Mouse (Mus musculus): ENCODE data around the gene Pik3ap1. TPM values are rescaled to one million over a fixed set of nuclear protein-coding genes. Genes with fewer than 3 reads are reported as not detected.

Pik3ap1 gene
- polyA plus RNA-seq, 1 experiment from 2014 or later, result 1.6 TPM

- H3K4me3 ChIP-seq (ENCODE audit: low read depth, low read length), result no peak overlapping the region
- H3K9ac ChIP-seq (ENCODE audit: low read length), result no peak overlapping the region
- no peak for TF ChIP-seq CTCF (IDR thresholded peaks at IDR 0.05; ENCODE audit: low read depth)
- TF ChIP-seq EP300 (optimal IDR thresholded peaks at IDR 0.05), result no peak
- H3K9me3 ChIP-seq (ENCODE audit: control insufficient read depth, low read length), result no peaks in the 10 kb centered on the region
- no peaks in the 10 kb centered on the region for H3K4me1 ChIP-seq (replicated peaks; ENCODE audit: control insufficient read depth, insufficient read depth)
- ATAC-seq (ENCODE audit: low FRiP score, low TSS enrichment), result no peak
- H3K27ac ChIP-seq (replicated peaks), result no peak overlapping the region
- no peaks in the 10 kb centered on the region for H3K36me3 ChIP-seq (ENCODE audit: control insufficient read depth, insufficient read depth, low read length)
- H3K4me2 ChIP-seq (replicated peaks; ENCODE audit: low read depth), result no peak overlapping the region
- 89% methylated on average over 12 of the region's 12 CpGs for WGBS
- no peak for DNase-seq (ENCODE audit: low spot score)
- H3K27me3 ChIP-seq (ENCODE audit: control insufficient read depth, insufficient read depth, low read length), result no peaks in the 10 kb centered on the region
Observed at GRCm38 (mm10) chr19:41332228-41332627, 52.7 kb downstream of the Pik3ap1 start.

GRCm38 (mm10) chr19:41330401-41330800 lies 54.5 kb downstream of the Pik3ap1 start:
- Histone ChIP-seq H3K9ac (ENCODE audit: low read length) (no peak overlapping the region), H3K36me3 (ENCODE audit: control insufficient read depth, insufficient read depth, low read length) (no peaks in the 10 kb centered on the region), H3K4me3 (ENCODE audit: low read depth, low read length) (no peak overlapping the region), H3K27ac (replicated peaks) (no peak overlapping the region), H3K27me3 (ENCODE audit: control insufficient read depth, insufficient read depth, low read length) (no peaks in the 10 kb centered on the region), H3K4me1 (replicated peaks; ENCODE audit: control insufficient read depth, insufficient read depth) (no peaks in the 10 kb centered on the region), H3K9me3 (ENCODE audit: control insufficient read depth, low read length) (no peaks in the 10 kb centered on the region), H3K4me2 (replicated peaks; ENCODE audit: low read depth) (no peak overlapping the region)
- ATAC-seq (ENCODE audit: low FRiP score, low TSS enrichment) (no peak), DNase-seq (ENCODE audit: low spot score) (no peak)
- no peak for TF ChIP-seq CTCF (IDR thresholded peaks at IDR 0.05; ENCODE audit: low read depth)
- TF ChIP-seq EP300 (optimal IDR thresholded peaks at IDR 0.05), result no peak
- 84% methylated on average over 7 of the region's 7 CpGs for WGBS

GRCm38 (mm10) chr19:41329961-41330360 lies 54.9 kb downstream of the Pik3ap1 start:
- H3K27me3 ChIP-seq (ENCODE audit: control insufficient read depth, insufficient read depth, low read length), result no peaks in the 10 kb centered on the region
- no peak overlapping the region for H3K9ac ChIP-seq (ENCODE audit: low read length)
- no peaks in the 10 kb centered on the region for H3K36me3 ChIP-seq (ENCODE audit: control insufficient read depth, insufficient read depth, low read length)
- H3K9me3 ChIP-seq (ENCODE audit: control insufficient read depth, low read length), result no peaks in the 10 kb centered on the region
- no peak overlapping the region for H3K4me2 ChIP-seq (replicated peaks; ENCODE audit: low read depth)
- no peak for TF ChIP-seq CTCF (IDR thresholded peaks at IDR 0.05; ENCODE audit: low read depth)
- no peak for TF ChIP-seq EP300 (optimal IDR thresholded peaks at IDR 0.05)
- no peak overlapping the region for H3K4me3 ChIP-seq (ENCODE audit: low read depth, low read length)
- H3K27ac ChIP-seq (replicated peaks), result no peak overlapping the region
- DNase-seq (ENCODE audit: low spot score) (no peak), ATAC-seq (ENCODE audit: low FRiP score, low TSS enrichment) (no peak)
- no peaks in the 10 kb centered on the region for H3K4me1 ChIP-seq (replicated peaks; ENCODE audit: control insufficient read depth, insufficient read depth)
- 93% methylated on average over 7 of the region's 7 CpGs for WGBS

GRCm38 (mm10) chr19:41328743-41329142 lies 56.2 kb downstream of the Pik3ap1 start:
- Histone ChIP-seq H3K4me1 (replicated peaks; ENCODE audit: control insufficient read depth, insufficient read depth) (no peaks in the 10 kb centered on the region), H3K4me3 (ENCODE audit: low read depth, low read length) (no peak overlapping the region), H3K4me2 (replicated peaks; ENCODE audit: low read depth) (no peak overlapping the region), H3K9ac (ENCODE audit: low read length) (no peak overlapping the region), H3K27me3 (ENCODE audit: control insufficient read depth, insufficient read depth, low read length) (no peaks in the 10 kb centered on the region), H3K27ac (replicated peaks) (no peak overlapping the region), H3K9me3 (ENCODE audit: control insufficient read depth, low read length) (no peaks in the 10 kb centered on the region), H3K36me3 (ENCODE audit: control insufficient read depth, insufficient read depth, low read length) (no peaks in the 10 kb centered on the region)
- TF ChIP-seq EP300 (optimal IDR thresholded peaks at IDR 0.05) (no peak), CTCF (IDR thresholded peaks at IDR 0.05; ENCODE audit: low read depth) (no peak)
- no peak for ATAC-seq (ENCODE audit: low FRiP score, low TSS enrichment)
- WGBS, result 75% methylated on average over 9 of the region's 9 CpGs
- no peak for DNase-seq (ENCODE audit: low spot score)

- Histone ChIP-seq H3K4me3 (ENCODE audit: low read depth, low read length) (no peak overlapping the region), H3K27me3 (ENCODE audit: control insufficient read depth, insufficient read depth, low read length) (no peaks in the 10 kb centered on the region), H3K9me3 (ENCODE audit: control insufficient read depth, low read length) (no peaks in the 10 kb centered on the region), H3K9ac (ENCODE audit: low read length) (no peak overlapping the region), H3K27ac (replicated peaks) (no peak overlapping the region), H3K4me1 (replicated peaks; ENCODE audit: control insufficient read depth, insufficient read depth) (no peaks in the 10 kb centered on the region), H3K36me3 (ENCODE audit: control insufficient read depth, insufficient read depth, low read length) (no peaks in the 10 kb centered on the region), H3K4me2 (replicated peaks; ENCODE audit: low read depth) (no peak overlapping the region)
- TF ChIP-seq EP300 (optimal IDR thresholded peaks at IDR 0.05), result no peak
- no peak for TF ChIP-seq CTCF (IDR thresholded peaks at IDR 0.05; ENCODE audit: low read depth)
- ATAC-seq (ENCODE audit: low FRiP score, low TSS enrichment), result no peak
- DNase-seq (ENCODE audit: low spot score), result no peak
Observed at GRCm38 (mm10) chr19:41323813-41324212, 61.1 kb downstream of the Pik3ap1 start.

- WGBS, result 62% methylated on average over 4 of the region's 4 CpGs
- no peak for ATAC-seq (ENCODE audit: low FRiP score, low TSS enrichment)
- H3K4me3 ChIP-seq (ENCODE audit: low read depth, low read length), result no peak overlapping the region
Observed at GRCm38 (mm10) chr19:41323125-41323524, 61.8 kb downstream of the Pik3ap1 start.

More at GRCm38 (mm10) chr19:41323125-41323524, 61.8 kb downstream of the Pik3ap1 start:
- no peaks in the 10 kb centered on the region for H3K36me3 ChIP-seq (ENCODE audit: control insufficient read depth, insufficient read depth, low read length)
- H3K27me3 ChIP-seq (ENCODE audit: control insufficient read depth, insufficient read depth, low read length), result no peaks in the 10 kb centered on the region
- no peaks in the 10 kb centered on the region for H3K4me1 ChIP-seq (replicated peaks; ENCODE audit: control insufficient read depth, insufficient read depth)
- DNase-seq (ENCODE audit: low spot score), result no peak
- no peak overlapping the region for H3K27ac ChIP-seq (replicated peaks)
- no peak overlapping the region for H3K4me2 ChIP-seq (replicated peaks; ENCODE audit: low read depth)
- no peaks in the 10 kb centered on the region for H3K9me3 ChIP-seq (ENCODE audit: control insufficient read depth, low read length)
- H3K9ac ChIP-seq (ENCODE audit: low read length), result no peak overlapping the region
- TF ChIP-seq EP300 (optimal IDR thresholded peaks at IDR 0.05) (no peak), CTCF (IDR thresholded peaks at IDR 0.05; ENCODE audit: low read depth) (no peak)

All from stomach, postnatal 0 days (tissue).